Comparison of ENCODE assay signal across 8 mouse cellular contexts in the genomic region with DNA sequence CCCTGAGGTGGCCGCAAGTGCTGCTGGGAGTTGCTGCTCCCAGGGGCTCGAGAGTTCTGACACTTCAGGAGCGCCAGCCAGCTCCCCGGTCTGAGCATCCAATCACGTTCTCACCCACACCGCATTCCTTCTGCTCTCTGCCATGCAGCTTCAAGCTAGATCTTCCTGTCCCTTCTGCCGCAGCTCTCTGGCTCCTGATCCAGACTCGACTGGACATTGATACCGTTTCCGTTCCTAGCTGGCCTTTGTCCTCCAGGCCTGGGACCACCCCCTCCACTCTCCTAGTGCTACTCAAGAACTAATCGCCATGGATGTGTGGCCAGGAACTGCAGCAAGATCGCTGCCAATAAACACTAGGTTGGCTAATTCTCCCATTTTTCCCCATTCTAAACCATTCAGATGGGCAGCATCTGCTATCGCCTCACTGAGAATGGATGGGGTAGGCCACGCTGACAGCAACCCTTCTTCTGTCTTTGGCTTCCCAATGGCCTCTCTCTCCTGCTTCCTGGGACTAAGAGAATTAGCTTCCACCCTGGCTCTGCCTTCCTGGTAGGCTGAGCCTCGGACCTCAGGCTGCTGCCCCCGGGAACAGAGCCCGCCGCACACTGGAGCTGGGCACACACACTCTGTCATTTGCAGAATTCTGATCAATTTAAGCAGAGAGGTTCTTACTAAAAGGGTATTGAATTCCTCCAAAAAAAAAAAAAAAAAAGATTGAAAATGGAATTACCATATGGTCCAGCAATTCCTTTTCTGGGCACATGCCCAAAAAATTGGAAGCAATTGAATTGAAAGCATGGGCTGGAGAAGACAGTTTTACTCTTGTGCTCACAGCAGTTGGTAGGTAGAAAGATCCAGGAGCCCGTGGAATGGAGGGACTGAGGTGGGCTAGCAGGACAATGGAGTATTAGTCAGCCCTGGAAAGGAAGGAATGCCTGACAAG. TPM values are rescaled to one million over a fixed set of nuclear protein-coding genes. Genes with fewer than 3 reads are reported as not detected.
DNase-seq lines count a peak whose midpoint lies in the region; ATAC-seq and TF ChIP-seq lines count a peak whose summit lies in the region.

No protein-coding gene starts in this region.

- no peak for TF ChIP-seq EP300 in lung, postnatal 0 days (IDR thresholded peaks at IDR 0.05)

- no peak overlapping the region for H3K9ac ChIP-seq in neural tube, embryonic 13.5 days
- no peak overlapping the region for H3K9ac ChIP-seq in lung, postnatal 0 days (replicated peaks; ENCODE audit: low read depth)
- no peak overlapping the region for H3K9ac ChIP-seq in intestine, embryonic 16.5 days (ENCODE audit: low read depth, low read length)

- no peak overlapping the region for H3K4me3 ChIP-seq in neural tube, embryonic 13.5 days
- H3K4me3 ChIP-seq in lung, postnatal 0 days (ENCODE audit: low read depth, low read length), result no peak overlapping the region
- no peak overlapping the region for H3K4me3 ChIP-seq in intestine, embryonic 16.5 days (ENCODE audit: low read length)

- no peak for TF ChIP-seq CTCF in lung, postnatal 0 days (IDR thresholded peaks at IDR 0.05)

- intact Hi-C loops in heart, postnatal 25 days (cut with DNase I), result no loop called here

- no peaks in the 10 kb centered on the region for H3K27me3 ChIP-seq in neural tube, embryonic 13.5 days
- no peaks in the 10 kb centered on the region for H3K27me3 ChIP-seq in lung, postnatal 0 days (replicated peaks; ENCODE audit: insufficient read depth, low read length)
- no peaks in the 10 kb centered on the region for H3K27me3 ChIP-seq in intestine, embryonic 16.5 days (replicated peaks; ENCODE audit: control insufficient read depth, insufficient read depth, low read length)

- H3K4me2 ChIP-seq in neural tube, embryonic 13.5 days, result no peak overlapping the region
- 0 out of 2 replicates have a peak overlapping the region, but pooled peaks have one; percentile 14 for H3K4me2 ChIP-seq in lung, postnatal 0 days (replicated peaks; ENCODE audit: low read depth, low read length)
- no peak overlapping the region for H3K4me2 ChIP-seq in intestine, embryonic 16.5 days (ENCODE audit: low read depth, low read length)

- no peaks in the 10 kb centered on the region for H3K36me3 ChIP-seq in neural tube, embryonic 13.5 days
- no peaks in the 10 kb centered on the region for H3K36me3 ChIP-seq in lung, postnatal 0 days (ENCODE audit: insufficient read depth, low read length)
- no peaks in the 10 kb centered on the region for H3K36me3 ChIP-seq in intestine, embryonic 16.5 days (ENCODE audit: control insufficient read depth, insufficient read depth, low read length)

- H3K9me3 ChIP-seq in neural tube, embryonic 13.5 days, result peaks cover 10% of the 10 kb centered on the region; the same call in 1 of the 2 replicates
- H3K9me3 ChIP-seq in lung, postnatal 0 days (ENCODE audit: low read length), result no peaks in the 10 kb centered on the region
- no peaks in the 10 kb centered on the region for H3K9me3 ChIP-seq in intestine, embryonic 16.5 days (ENCODE audit: control insufficient read depth, low read length)

- peak; percentile 31; the same call in 1 of the 2 replicates for ATAC-seq in cerebellum, adult (ENCODE audit: insufficient number of reproducible peaks, low FRiP score, low TSS enrichment)
- no peak for ATAC-seq in neural tube, embryonic 13.5 days (ENCODE audit: low read depth)
- ATAC-seq in lung, postnatal 0 days, result peak; percentile 70
- ATAC-seq in intestine, embryonic 16.5 days, result no peak

- no peak for DNase-seq in cerebellum, adult 11 months
- no peak for DNase-seq in neural tube, embryonic 10.5 days (ENCODE audit: extremely low spot score, low spot score)
- peak; percentile 7 for DNase-seq in heart, postnatal 25 days (ENCODE audit: low spot score)
- peak; percentile 58 for DNase-seq in lung, postnatal 0 days (ENCODE audit: low spot score)
- no peak for DNase-seq in adrenal gland, postnatal 25 days

- whole genome bisulfite sequencing in neural tube, embryonic 13.5 days, result 71% methylated on average over 19 of the region's 19 CpGs
- WGBS in lung, postnatal 0 days, result 42% methylated on average over 19 of the region's 19 CpGs
- WGBS in intestine, embryonic 16.5 days, result 70% methylated on average over 19 of the region's 19 CpGs

- 0 out of 2 replicates have a peak, but pooled peaks cover 3% of the 10 kb centered on the region for H3K4me1 ChIP-seq in neural tube, embryonic 13.5 days (replicated peaks)
- no peaks in the 10 kb centered on the region for H3K4me1 ChIP-seq in lung, postnatal 0 days (ENCODE audit: insufficient read depth, low read depth, low read length)
- peaks cover 8% of the 10 kb centered on the region for H3K4me1 ChIP-seq in intestine, embryonic 16.5 days (ENCODE audit: control insufficient read depth, insufficient read depth, low read length)

- 0 out of 2 replicates have a peak overlapping the region, but pooled peaks have one; percentile 7 for H3K27ac ChIP-seq in neural tube, embryonic 13.5 days (replicated peaks)
- no peak overlapping the region for H3K27ac ChIP-seq in lung, postnatal 0 days (ENCODE audit: low read length)
- H3K27ac ChIP-seq in intestine, embryonic 16.5 days (ENCODE audit: low read length), result no peak overlapping the region

RNA-seq across cellular contexts. Expression of gene Traf3, which starts 31.1 kb away (rescaled TPM):
- polyA plus RNA-seq in neural tube, embryonic 13.5 days (2015; fragmentation: Nextera tagmentation; extraction: Ambion mirVana), result 15.9 and 17.5 TPM in 2 replicates
- total RNA-seq in heart, postnatal 25 days (2021), result 10 to 100 TPM; 15.0 to 15.2 TPM
- polyA plus RNA-seq in lung, postnatal 0 days (2015; fragmentation: Nextera tagmentation; extraction: Ambion mirVana), result 3.1 and 4.7 TPM in 2 replicates
- 4.0 TPM in 2 replicates for polyA plus RNA-seq in intestine, embryonic 16.5 days (2015; fragmentation: Nextera tagmentation; extraction: Ambion mirVana)
- 31.6 and 32.4 TPM in 2 replicates for total RNA-seq in adrenal gland, postnatal 25 days (2021)

RNA-seq across cellular contexts. Expression of gene 4930595D18Rik, which starts 49.2 kb away (rescaled TPM):
- polyA plus RNA-seq in neural tube, embryonic 13.5 days (2015; fragmentation: Nextera tagmentation; extraction: Ambion mirVana), result not detected in 2 replicates
- not detected for total RNA-seq in heart, postnatal 25 days (2021)
- polyA plus RNA-seq in lung, postnatal 0 days (2015; fragmentation: Nextera tagmentation; extraction: Ambion mirVana), result not detected in 2 replicates
- not detected in 2 replicates for polyA plus RNA-seq in intestine, embryonic 16.5 days (2015; fragmentation: Nextera tagmentation; extraction: Ambion mirVana)
- not detected in 2 replicates for total RNA-seq in adrenal gland, postnatal 25 days (2021)

Comparison
In these comparisons a context has a peak if more than half of its experiments do, and no peak if none do; other contexts are left out.
1. ATAC-seq: peak in cerebellum, adult (single experiment) and lung, postnatal 0 days (single experiment); none in neural tube, embryonic 13.5 days (single experiment) and intestine, embryonic 16.5 days (single experiment).
2. DNase-seq: peak in heart, postnatal 25 days (single experiment) and lung, postnatal 0 days (single experiment); none in cerebellum, adult 11 months (single experiment), neural tube, embryonic 10.5 days (single experiment) and adrenal gland, postnatal 25 days (single experiment).